ENCODE assay signal across 8 mouse cellular contexts in the genomic region with DNA sequence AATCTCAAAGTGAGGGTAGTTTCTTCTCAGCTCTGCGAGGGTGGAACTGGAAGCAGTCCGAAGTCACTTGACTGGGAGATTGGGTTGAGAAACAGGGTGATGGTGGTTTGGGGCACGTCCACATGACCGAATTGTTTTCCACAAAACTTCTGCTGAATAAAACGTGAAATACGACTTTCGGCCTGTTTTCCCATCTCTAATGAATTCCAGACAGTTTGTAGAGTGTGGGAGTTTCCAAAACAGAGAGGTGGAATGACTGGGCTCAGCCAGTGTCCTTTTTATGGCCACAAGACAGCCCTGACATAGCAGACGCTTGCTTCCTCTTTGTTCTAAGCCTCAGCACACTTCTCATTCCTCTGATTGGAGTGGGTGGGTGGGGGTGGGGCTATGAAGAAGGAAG. TPM values are rescaled to one million over a fixed set of nuclear protein-coding genes. Genes with fewer than 3 reads are reported as not detected.
DNase-seq lines count a peak whose midpoint lies in the region; ATAC-seq and TF ChIP-seq lines count a peak whose summit lies in the region.
"Had no signal": no experiment of that assay in that cellular context is flagged by ENCODE, and none has a peak within 500 bp of the region (broad histone marks: within the 10 kb centered on the region; RNA-seq: fewer than 3 reads in every experiment).

No protein-coding gene starts in this region.

- TF ChIP-seq CTCF in liver, adult 2 months (IDR thresholded peaks at IDR 0.05; ENCODE audit: low read depth, low read length) = no peak
- TF ChIP-seq CTCF in kidney, postnatal 0 days (IDR thresholded peaks at IDR 0.05; ENCODE audit: low read depth) = no peak

- H3K36me3 ChIP-seq in liver, adult 2 months (ENCODE audit: control insufficient read depth, insufficient read depth, low read length) = no peaks in the 10 kb centered on the region
- no peaks in the 10 kb centered on the region for H3K36me3 ChIP-seq in liver, embryonic 12.5 days
- H3K36me3 ChIP-seq in embryonic facial prominence, embryonic 15.5 days = no peaks in the 10 kb centered on the region
- H3K36me3 ChIP-seq in kidney, postnatal 0 days (ENCODE audit: insufficient read depth, low read length) = no peaks in the 10 kb centered on the region
- H3K36me3 ChIP-seq: neural tube, embryonic 13.5 days had no signal

- no peak overlapping the region for H3K27ac ChIP-seq in liver, adult 2 months (replicated peaks; ENCODE audit: insufficient read depth, low read depth, low read length)
- H3K27ac ChIP-seq in liver, embryonic 12.5 days = no peak overlapping the region
- peak overlapping the region; percentile 48; the same call in 1 of the 2 replicates for H3K27ac ChIP-seq in embryonic facial prominence, embryonic 15.5 days (replicated peaks)
- peak overlapping the region; percentile 10; the same call in 1 of the 2 replicates for H3K27ac ChIP-seq in kidney, postnatal 0 days
- H3K27ac ChIP-seq: neural tube, embryonic 13.5 days had no signal

- no peak for TF ChIP-seq POLR2A in liver, adult 2 months (IDR thresholded peaks at IDR 0.05; ENCODE audit: extremely low read depth, insufficient read depth, low read length)

- no peaks in the 10 kb centered on the region; the same call in 1 of the 2 replicates for H3K79me2 ChIP-seq in liver, adult 2 months (ENCODE audit: control insufficient read depth, insufficient read depth, low read length)

- 88% methylated on average over 8 of the region's 8 CpGs for WGBS in liver, adult 2 months
- WGBS in liver, embryonic 12.5 days (ENCODE audit: insufficient replicate concordance) = 64% methylated on average over 8 of the region's 8 CpGs
- WGBS in embryonic facial prominence, embryonic 15.5 days = 42% methylated on average over 8 of the region's 8 CpGs
- 40% methylated on average over 8 of the region's 8 CpGs for WGBS in kidney, postnatal 0 days

- no peak overlapping the region for H3K4me3 ChIP-seq in liver, adult 2 months (ENCODE audit: insufficient read depth, low read depth, low read length)
- no peak overlapping the region for H3K4me3 ChIP-seq in liver, embryonic 12.5 days
- no peak overlapping the region for H3K4me3 ChIP-seq in embryonic facial prominence, embryonic 15.5 days (replicated peaks)
- no peak overlapping the region for H3K4me3 ChIP-seq in kidney, postnatal 0 days (replicated peaks; ENCODE audit: low read depth, low read length)
- H3K4me3 ChIP-seq: neural tube, embryonic 13.5 days had no signal

- ATAC-seq in liver, embryonic 12.5 days = no peak
- ATAC-seq in embryonic facial prominence, embryonic 15.5 days (ENCODE audit: insufficient number of reproducible peaks, low FRiP score, low TSS enrichment, low read depth) = peak; percentile 43
- peak; percentile 76 for ATAC-seq in kidney, postnatal 0 days (replicated peaks; ENCODE audit: low FRiP score, low read depth)
- peak; percentile 75 for ATAC-seq in monocyte, adult 5-6 weeks (replicated peaks; ENCODE audit: insufficient number of reproducible peaks, low FRiP score, low TSS enrichment, poor library complexity, severe bottlenecking)
- no peak for ATAC-seq in erythroid progenitor cell, adult 5-6 weeks (replicated peaks; ENCODE audit: low FRiP score, poor library complexity, severe bottlenecking)

- H3K9me3 ChIP-seq in liver, embryonic 12.5 days (replicated peaks) = no peaks in the 10 kb centered on the region
- H3K9me3 ChIP-seq in embryonic facial prominence, embryonic 15.5 days (replicated peaks) = no peaks in the 10 kb centered on the region
- no peaks in the 10 kb centered on the region for H3K9me3 ChIP-seq in kidney, postnatal 0 days (replicated peaks; ENCODE audit: low read length)
- H3K9me3 ChIP-seq: neural tube, embryonic 13.5 days had no signal

- no peak overlapping the region for H3K9ac ChIP-seq in liver, adult 2 months (ENCODE audit: low read depth, low read length)
- H3K9ac ChIP-seq in liver, embryonic 12.5 days = no peak overlapping the region
- no peak overlapping the region for H3K9ac ChIP-seq in embryonic facial prominence, embryonic 15.5 days
- H3K9ac ChIP-seq in kidney, postnatal 0 days (ENCODE audit: low read depth, low read length) = no peak overlapping the region
- H3K9ac ChIP-seq: neural tube, embryonic 13.5 days had no signal

- peak; percentile 25 for DNase-seq in liver, adult 2 months (ENCODE audit: extremely low read depth, low read depth, low spot score)
- peak; percentile 83 for DNase-seq in kidney, postnatal 0 days (ENCODE audit: low spot score)
- DNase-seq in adrenal gland, postnatal 25 days = no peak

- no peak overlapping the region for H3K4me2 ChIP-seq in liver, embryonic 12.5 days
- H3K4me2 ChIP-seq in embryonic facial prominence, embryonic 15.5 days (replicated peaks) = no peak overlapping the region
- H3K4me2 ChIP-seq in kidney, postnatal 0 days (ENCODE audit: low read length) = no peak overlapping the region
- H3K4me2 ChIP-seq: neural tube, embryonic 13.5 days had no signal

- H3K4me1 ChIP-seq in liver, adult 2 months (ENCODE audit: control insufficient read depth, insufficient read depth, low read length) = no peaks in the 10 kb centered on the region
- H3K4me1 ChIP-seq in liver, embryonic 12.5 days = no peaks in the 10 kb centered on the region
- H3K4me1 ChIP-seq in embryonic facial prominence, embryonic 15.5 days = 0 out of 2 replicates have a peak, but pooled peaks cover 4% of the 10 kb centered on the region
- H3K4me1 ChIP-seq in kidney, postnatal 0 days (replicated peaks; ENCODE audit: insufficient read depth, low read length) = peaks cover 17% of the 10 kb centered on the region
- H3K4me1 ChIP-seq: neural tube, embryonic 13.5 days had no signal

- no peaks in the 10 kb centered on the region for H3K27me3 ChIP-seq in liver, adult 2 months (ENCODE audit: control insufficient read depth, insufficient read depth, low read length)
- H3K27me3 ChIP-seq in liver, embryonic 12.5 days (replicated peaks) = no peaks in the 10 kb centered on the region
- no peaks in the 10 kb centered on the region for H3K27me3 ChIP-seq in embryonic facial prominence, embryonic 15.5 days
- no peaks in the 10 kb centered on the region for H3K27me3 ChIP-seq in kidney, postnatal 0 days (ENCODE audit: insufficient read depth, low read length)
- H3K27me3 ChIP-seq: neural tube, embryonic 13.5 days had no signal

RNA-seq across cellular contexts. Expression of a gene that starts 13.7 kb away (rescaled TPM):
- total RNA-seq in liver, adult 2 months (2014; rRNA removed) = 2.1 and 3.3 TPM in 2 replicates
- polyA plus RNA-seq in liver, adult 2 months (2012; rRNA removed) = 1.4 and 1.5 TPM in 2 replicates
- 0.38 and 0.60 TPM in 2 replicates for polyA plus RNA-seq in liver, embryonic 12.5 days (2016; fragmentation: Nextera tagmentation; extraction: Ambion mirVana)
- polyA plus RNA-seq in embryonic facial prominence, embryonic 15.5 days (2015; fragmentation: Nextera tagmentation; extraction: Ambion mirVana) = 4.8 and 5.9 TPM in 2 replicates
- polyA plus RNA-seq in kidney, postnatal 0 days (2015; fragmentation: Nextera tagmentation; extraction: Ambion mirVana) = 6.8 and 7.5 TPM in 2 replicates
- total RNA-seq in monocyte, adult 5-6 weeks (2017) = 1.9 to 6.8 TPM (median 2.4 TPM) in 3 replicates
- total RNA-seq in erythroid progenitor cell, adult 5-6 weeks (2015; ENCODE audit: low replicate concordance) = 4.7 TPM in 1 of 2 replicates, not detected in the other
- total RNA-seq in erythroid progenitor cell, adult 5-6 weeks (2017; ENCODE audit: low replicate concordance) = 0.77 and 3.6 TPM in 2 replicates
- total RNA-seq in adrenal gland, postnatal 25 days (2021) = 7.6 and 9.3 TPM in 2 replicates

Comparison
In these comparisons a context has a peak if more than half of its experiments do, and no peak if none do; other contexts are left out.
1. H3K27ac ChIP-seq: peak in embryonic facial prominence, embryonic 15.5 days (single experiment) and kidney, postnatal 0 days (single experiment); none in liver, adult 2 months (single experiment) and liver, embryonic 12.5 days (single experiment).
2. ATAC-seq: peak in embryonic facial prominence, embryonic 15.5 days (single experiment), kidney, postnatal 0 days (single experiment) and monocyte, adult 5-6 weeks (single experiment); none in liver, embryonic 12.5 days (single experiment) and erythroid progenitor cell, adult 5-6 weeks (single experiment).